Mouse (Mus musculus): ENCODE measurements around the gene Glis1.
"Not testable (repeated sequence)": the region's sequence is repeated elsewhere in the genome, so short reads cannot be mapped to it uniquely, and the experiment has no call there.

The Glis1 gene

GRCm38 (mm10) chr4:107588637-107589036, 154.2 kb downstream of the Glis1 start:
- no peak for DNase-seq

GRCm38 (mm10) chr4:107589046-107589445, 154.7 kb downstream of the Glis1 start:
- no peak for DNase-seq

GRCm38 (mm10) chr4:107590805-107591534, 156.6 kb downstream of the Glis1 start:
- no peak for DNase-seq

GRCm38 (mm10) chr4:107593426-107593825, 159.0 kb downstream of the Glis1 start:
- DNase-seq: no peak

GRCm38 (mm10) chr4:107597226-107597897, 163.0 kb downstream of the Glis1 start:
- DNase-seq: no peak

- DNase-seq: no peak
These were observed 163.6 kb downstream of the Glis1 start for GRCm38 (mm10) chr4:107597898-107598580.

- not testable (repeated sequence) for DNase-seq
These were observed 164.2 kb downstream of the Glis1 start for GRCm38 (mm10) chr4:107598581-107598958.

GRCm38 (mm10) chr4:107602284-107602683, 167.9 kb downstream of the Glis1 start:
- no peak for DNase-seq

GRCm38 (mm10) chr4:107602787-107603186, 168.4 kb downstream of the Glis1 start:
- no peak for DNase-seq

GRCm38 (mm10) chr4:107603208-107603607, 168.8 kb downstream of the Glis1 start:
- no peak for DNase-seq

- no peak for DNase-seq
These were observed 171.7 kb downstream of the Glis1 start for GRCm38 (mm10) chr4:107605964-107606602.

- no peak for DNase-seq
These were observed 175.4 kb downstream of the Glis1 start for GRCm38 (mm10) chr4:107609775-107610174.

GRCm38 (mm10) chr4:107611888-107612650, 177.7 kb downstream of the Glis1 start:
- DNase-seq: no peak

- DNase-seq: no peak
These were observed 183.3 kb downstream of the Glis1 start for GRCm38 (mm10) chr4:107617596-107618230.

GRCm38 (mm10) chr4:107619487-107619886, 185.1 kb downstream of the Glis1 start:
- DNase-seq: no peak

- no peak for DNase-seq
These were observed 187.0 kb downstream of the Glis1 start for GRCm38 (mm10) chr4:107621366-107621765.

- no peak for DNase-seq
These were observed 187.9 kb downstream of the Glis1 start for GRCm38 (mm10) chr4:107622296-107622695.

GRCm38 (mm10) chr4:107623916-107624315, 189.5 kb downstream of the Glis1 start:
- no peak for DNase-seq

GRCm38 (mm10) chr4:107624951-107625350, 190.6 kb downstream of the Glis1 start:
- DNase-seq: no peak

GRCm38 (mm10) chr4:107628226-107628625, 193.8 kb downstream of the Glis1 start:
- no peak for DNase-seq

GRCm38 (mm10) chr4:107628921-107629411, 194.6 kb downstream of the Glis1 start:
- DNase-seq: no peak

- DNase-seq: no peak
These were observed 200.2 kb downstream of the Glis1 start for GRCm38 (mm10) chr4:107634631-107635030.
